Mouse (Mus musculus) intestine, embryonic 16.5 days (tissue): ENCODE results near the gene Gcnt4. TPM values are rescaled to one million over a fixed set of nuclear protein-coding genes. Genes with fewer than 3 reads are reported as not detected.
A peak's percentile ranks its signal among the peaks of the same experiment; 100 is the strongest.
"Not testable (repeated sequence)": the region's sequence is repeated elsewhere in the genome, so short reads cannot be mapped to it uniquely, and the experiment has no call there.

Experiments used
- ATAC-seq: fragments of 200-750 bp; cut with Nextera tagmentation; 2 replicates; pipeline ENCODE4 v1.8.0; 2017; ENCODE audit warnings: moderate TSS enrichment, moderate library complexity
- H3K27ac ChIP-seq: fragments of 300-500 bp; sonication (generic); 2 replicates; pipeline ENCODE4 v1.5.1; 2014; ENCODE audit warnings: mild to moderate bottlenecking, low read length
- H3K27me3 ChIP-seq: fragments of 300-500 bp; sonication (generic); replicated peaks from 2 replicates; pipeline ENCODE4 v1.6.1; 2014; ENCODE audit warnings: low read length, control low read depth, mixed read lengths; ENCODE audit not compliant: control insufficient read depth, insufficient read depth
- H3K36me3 ChIP-seq: fragments of 300-500 bp; sonication (generic); 2 replicates; pipeline ENCODE4 v1.6.1; 2014; ENCODE audit warnings: low read length, control low read depth; ENCODE audit not compliant: control insufficient read depth, insufficient read depth
- H3K4me1 ChIP-seq: fragments of 300-500 bp; sonication (generic); 2 replicates; pipeline ENCODE4 v1.6.1; 2014; ENCODE audit warnings: low read length, control low read depth, mixed read lengths; ENCODE audit not compliant: control insufficient read depth, insufficient read depth
- H3K4me2 ChIP-seq: fragments of 300-500 bp; sonication (generic); 2 replicates; pipeline ENCODE4 v1.6.1; 2014; ENCODE audit warnings: low read depth, low read length, control low read depth
- H3K4me3 ChIP-seq: fragments of 300-500 bp; sonication (generic); 2 replicates; pipeline ENCODE4 v1.5.1; 2014; ENCODE audit warnings: mild to moderate bottlenecking, low read length
- H3K9ac ChIP-seq: fragments of 300-500 bp; sonication (generic); 2 replicates; pipeline ENCODE4 v1.6.1; 2014; ENCODE audit warnings: low read depth, low read length
- H3K9me3 ChIP-seq: fragments of 300-500 bp; sonication (generic); 2 replicates; pipeline ENCODE4 v1.6.1; 2016; ENCODE audit warnings: low read length, control low read depth; ENCODE audit not compliant: control insufficient read depth
- WGBS: fragments of 180-500 bp; shearing (Covaris S2); extraction: QIAGEN DNeasy Blood & Tissue Kit; methylation state at CpG from one replicate; pipeline ENCODE4 v1.1.7; 2014; 5-methylcytosine and 5-hydroxymethylcytosine counted together
- polyA plus RNA-seq: library from polyadenylated mRNA; unstranded; fragments of >200 nt; fragmentation: Nextera tagmentation; extraction: Ambion mirVana; gene quantifications from 2 replicates; pipeline ENCODE4 v1.2.1, GENCODE M21; 2015

Gene Gcnt4
- 5.9 and 9.1 TPM in 2 replicates for polyA plus RNA-seq

GRCm38 (mm10) chr13:96923999-96924961, at the start of gene Gcnt4:
Gene Gcnt4 (plus strand): TSS chr13:96924689.
- 9% methylated on average over 51 of the region's 56 CpGs for WGBS
- Histone ChIP-seq H3K27me3 (peaks cover 7% of the 10 kb centered on the region; the same call in 1 of the 2 replicates), H3K27ac (peak within 1 kb of the TSS; percentile 92), H3K36me3 (no peaks in the 10 kb centered on the region), H3K4me2 (peak within 1 kb of the TSS; percentile 96), H3K9me3 (no peaks in the 10 kb centered on the region), H3K4me1 (peaks cover 6% of the 10 kb centered on the region), H3K9ac (peak within 1 kb of the TSS; percentile 91), H3K4me3 (peak within 1 kb of the TSS; percentile 86)
- peak; percentile 88 for ATAC-seq

GRCm38 (mm10) chr13:96878220-96879057, 46.0 kb upstream of the Gcnt4 start:
- H3K27me3 ChIP-seq, result no peaks in the 10 kb centered on the region
- no peak overlapping the region for H3K27ac ChIP-seq
- WGBS, result 68% methylated on average over 12 of the region's 12 CpGs
- H3K4me3 ChIP-seq, result no peak overlapping the region
- no peak overlapping the region for H3K4me2 ChIP-seq
- H3K9me3 ChIP-seq, result no peaks in the 10 kb centered on the region
- no peaks in the 10 kb centered on the region for H3K4me1 ChIP-seq
- no peak overlapping the region for H3K9ac ChIP-seq
- no peaks in the 10 kb centered on the region for H3K36me3 ChIP-seq
- no peak for ATAC-seq

GRCm38 (mm10) chr13:96884534-96884933, 40.0 kb upstream of the Gcnt4 start:
- Histone ChIP-seq H3K9me3 (no peaks in the 10 kb centered on the region), H3K4me1 (no peaks in the 10 kb centered on the region), H3K4me3 (no peak overlapping the region), H3K4me2 (no peak overlapping the region), H3K27ac (no peak overlapping the region), H3K9ac (no peak overlapping the region), H3K27me3 (no peaks in the 10 kb centered on the region), H3K36me3 (no peaks in the 10 kb centered on the region)
- WGBS, result 53% methylated on average over 1 of the region's 1 CpGs
- no peak for ATAC-seq

- H3K27me3 ChIP-seq, result no peaks in the 10 kb centered on the region
Observed at GRCm38 (mm10) chr13:96889985-96890384, 34.5 kb upstream of the Gcnt4 start.

GRCm38 (mm10) chr13:96895144-96895543, 29.3 kb upstream of the Gcnt4 start:
- 87% methylated on average over 2 of the region's 2 CpGs for WGBS

More at GRCm38 (mm10) chr13:96889985-96890384, 34.5 kb upstream of the Gcnt4 start:
- WGBS, result 15% methylated on average over 2 of the region's 2 CpGs
- H3K4me3 ChIP-seq, result no peak overlapping the region
- H3K4me2 ChIP-seq, result no peak overlapping the region
- no peak overlapping the region for H3K27ac ChIP-seq
- H3K36me3 ChIP-seq, result no peaks in the 10 kb centered on the region
- no peak for ATAC-seq
- no peaks in the 10 kb centered on the region for H3K4me1 ChIP-seq
- H3K9ac ChIP-seq, result no peak overlapping the region
- no peaks in the 10 kb centered on the region for H3K9me3 ChIP-seq

GRCm38 (mm10) chr13:96906717-96907116, 17.8 kb upstream of the Gcnt4 start:
- no peaks in the 10 kb centered on the region for H3K9me3 ChIP-seq
- H3K4me3 ChIP-seq, result no peak overlapping the region
- ATAC-seq, result no peak
- no peak overlapping the region for H3K9ac ChIP-seq
- H3K4me1 ChIP-seq, result no peaks in the 10 kb centered on the region
- WGBS, result 67% methylated on average over 3 of the region's 3 CpGs
- H3K36me3 ChIP-seq, result no peaks in the 10 kb centered on the region
- no peaks in the 10 kb centered on the region for H3K27me3 ChIP-seq
- no peak overlapping the region for H3K4me2 ChIP-seq
- H3K27ac ChIP-seq, result no peak overlapping the region

More at GRCm38 (mm10) chr13:96895144-96895543, 29.3 kb upstream of the Gcnt4 start:
- Histone ChIP-seq H3K27ac (no peak overlapping the region), H3K4me2 (no peak overlapping the region), H3K36me3 (no peaks in the 10 kb centered on the region), H3K9ac (no peak overlapping the region), H3K4me1 (no peaks in the 10 kb centered on the region), H3K4me3 (no peak overlapping the region), H3K9me3 (no peaks in the 10 kb centered on the region), H3K27me3 (no peaks in the 10 kb centered on the region)
- no peak for ATAC-seq

- no peak overlapping the region for H3K4me2 ChIP-seq
- no peak overlapping the region for H3K4me3 ChIP-seq
- no peaks in the 10 kb centered on the region for H3K27me3 ChIP-seq
- no peaks in the 10 kb centered on the region for H3K9me3 ChIP-seq
- H3K4me1 ChIP-seq, result no peaks in the 10 kb centered on the region
- no peaks in the 10 kb centered on the region for H3K36me3 ChIP-seq
- no peak for ATAC-seq
- H3K27ac ChIP-seq, result no peak overlapping the region
- no peak overlapping the region for H3K9ac ChIP-seq
- 80% methylated on average over 3 of the region's 3 CpGs for WGBS
Observed at GRCm38 (mm10) chr13:96911202-96911601, 13.3 kb upstream of the Gcnt4 start.

- H3K4me2 ChIP-seq, H3K9me3 ChIP-seq, H3K27ac ChIP-seq, H3K36me3 ChIP-seq, H3K9ac ChIP-seq, H3K4me3 ChIP-seq, H3K27me3 ChIP-seq, H3K4me1 ChIP-seq, ATAC-seq: not testable (repeated sequence)
- 90% methylated on average over 4 of the region's 4 CpGs for WGBS
Observed at GRCm38 (mm10) chr13:96923134-96923533, 1.4 kb upstream of the Gcnt4 start.
